Mouse (Mus musculus): Measurements from ENCODE around the gene Stambp. TPM values are rescaled to one million over a fixed set of nuclear protein-coding genes. Genes with fewer than 3 reads are reported as not detected.

Gene Stambp
- polyA plus RNA-seq (2015; fragmentation: Nextera tagmentation; extraction: Ambion mirVana) = 27.5 and 32.2 TPM in 2 replicates

DNA sequence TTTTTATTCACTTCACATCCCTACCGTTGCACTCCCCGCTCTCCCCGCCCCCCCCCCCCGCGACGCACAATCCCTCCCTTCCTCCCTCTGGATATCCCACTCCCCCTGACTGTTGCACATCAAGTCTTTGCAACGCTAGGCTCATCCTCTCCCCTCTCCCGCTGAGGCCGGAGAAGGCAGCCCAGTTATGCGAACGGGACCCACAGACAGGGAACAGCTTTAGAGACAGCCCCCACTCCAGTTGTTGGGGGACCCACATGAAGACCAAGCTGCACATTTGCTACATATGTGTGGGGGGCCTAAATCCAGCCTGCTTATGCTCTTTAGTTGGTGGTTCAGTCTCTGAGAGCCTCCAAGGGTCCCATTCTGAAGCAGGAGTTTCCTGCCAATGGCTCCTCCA is at the start of gene Stambp:
Gene Stambp, minus strand, starts transcription at position 59 of the 400 bp plus-strand sequence.

DNA sequence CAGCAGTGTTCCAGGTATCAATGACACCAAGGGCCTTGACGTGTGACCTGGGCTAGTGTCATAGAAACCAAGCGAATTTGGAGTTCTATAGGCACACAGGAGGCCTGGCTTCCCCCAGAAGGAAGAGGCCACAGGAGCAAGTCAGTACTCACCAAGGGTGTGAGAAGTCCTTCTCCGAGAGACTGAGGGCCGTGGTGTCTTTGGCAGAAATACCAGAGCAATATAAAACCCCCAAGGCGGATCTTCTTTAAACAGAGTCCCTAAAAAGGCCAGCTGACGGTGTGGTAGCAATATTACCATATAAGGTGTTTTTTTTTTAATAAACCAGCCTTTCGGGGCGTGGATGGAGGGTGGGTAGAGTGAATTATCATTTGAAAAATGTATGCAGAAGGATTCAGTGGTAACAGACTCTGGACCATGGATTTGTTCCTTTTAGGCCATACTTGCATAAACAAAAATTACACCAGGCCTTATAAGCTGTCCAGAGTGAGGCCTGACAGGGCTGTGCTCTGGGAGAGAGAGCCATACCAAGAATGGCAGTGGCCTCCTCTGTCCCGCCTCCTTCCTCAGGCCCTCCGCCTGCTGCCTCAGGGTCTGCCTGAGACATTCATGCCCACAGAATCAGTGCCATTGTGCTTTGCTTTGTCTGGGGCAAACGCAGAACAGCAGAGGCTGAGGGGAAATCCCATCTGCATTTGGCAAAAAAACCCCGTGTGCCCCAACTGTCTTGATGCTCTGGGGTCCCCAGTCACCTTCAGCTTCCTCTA is 36.3 kb downstream of the Stambp start, which contains the start of gene Actg2:
Gene Actg2, minus strand, starts transcription at position 238 of the 767 bp plus-strand sequence.

DNA sequence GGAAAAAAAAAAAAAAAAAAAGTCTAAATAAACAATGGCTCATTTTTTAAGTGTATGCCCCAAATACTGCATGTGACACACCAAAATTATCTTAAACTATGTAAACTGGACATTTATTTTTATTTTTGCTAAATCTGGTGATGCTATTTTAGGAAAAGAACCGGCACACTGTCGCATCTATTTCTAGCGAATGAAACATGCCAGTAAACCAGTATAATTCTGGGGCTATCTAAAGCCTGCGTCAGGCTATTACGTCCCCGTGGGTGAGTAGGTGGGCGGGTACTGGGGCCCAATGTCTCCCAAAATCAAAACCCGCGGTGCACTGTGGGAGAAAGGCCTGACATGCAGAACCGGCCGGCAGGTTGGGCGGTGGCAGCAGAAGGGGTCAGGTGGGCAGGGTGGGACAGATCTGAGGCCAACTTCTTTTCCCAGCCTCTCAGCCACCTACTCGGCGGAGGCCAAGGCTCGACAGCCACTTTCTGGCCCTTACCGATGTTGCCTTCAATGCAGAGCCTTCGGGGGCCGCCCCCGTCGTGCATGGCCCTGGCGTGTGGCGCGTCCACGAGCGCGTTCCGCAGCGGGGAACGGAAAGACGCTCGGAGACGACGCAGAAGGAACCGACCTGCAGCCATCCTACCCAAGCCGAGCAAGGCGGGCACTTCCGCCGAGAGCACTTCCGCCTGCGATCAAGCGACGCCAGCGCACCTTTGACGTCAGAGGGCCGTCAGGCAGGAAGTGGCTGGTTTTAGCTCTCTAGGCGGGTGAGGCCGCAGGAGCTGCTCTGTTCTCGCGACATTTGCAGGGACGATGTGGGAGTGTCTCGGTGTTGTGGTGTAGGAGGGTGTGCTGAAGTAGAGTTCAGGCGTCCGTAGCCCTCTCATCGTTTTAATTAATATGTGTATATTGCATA is 66.0 kb downstream of the Stambp start, which contains the start of gene Dguok:
Gene Dguok, minus strand, starts transcription at position 712 of the 910 bp plus-strand sequence.

Other genes with a start within 250 kb of the Stambp start
- 26.2 and 28.9 TPM in 2 replicates for gene Mthfd2, start 246.8 kb downstream of the Stambp start, polyA plus RNA-seq (2015; fragmentation: Nextera tagmentation; extraction: Ambion mirVana)
- 36.6 and 42.2 TPM in 2 replicates for gene Mob1a, start 246.7 kb downstream of the Stambp start, polyA plus RNA-seq (2015; fragmentation: Nextera tagmentation; extraction: Ambion mirVana)
- gene Bola3, start 223.6 kb downstream of the Stambp start, polyA plus RNA-seq (2015; fragmentation: Nextera tagmentation; extraction: Ambion mirVana) = 134 and 157 TPM in 2 replicates
- 16.8 and 19.9 TPM in 2 replicates for gene Tet3, start 113.6 kb downstream of the Stambp start, polyA plus RNA-seq (2015; fragmentation: Nextera tagmentation; extraction: Ambion mirVana)
- gene Dguok, start 65.8 kb downstream of the Stambp start, polyA plus RNA-seq (2015; fragmentation: Nextera tagmentation; extraction: Ambion mirVana) = 46.0 and 47.5 TPM in 2 replicates
- gene Actg2, start 36.5 kb downstream of the Stambp start, polyA plus RNA-seq (2015; fragmentation: Nextera tagmentation; extraction: Ambion mirVana) = 29,390 and 31,333 TPM in 2 replicates
- gene Clec4f, start 83.5 kb upstream of the Stambp start, polyA plus RNA-seq (2015; fragmentation: Nextera tagmentation; extraction: Ambion mirVana) = 0.05 TPM in 1 of 2 replicates, not detected in the other
- not detected in 2 replicates for gene Cd207, start 105.1 kb upstream of the Stambp start, polyA plus RNA-seq (2015; fragmentation: Nextera tagmentation; extraction: Ambion mirVana)
- gene Vax2, start 138.5 kb upstream of the Stambp start, polyA plus RNA-seq (2015; fragmentation: Nextera tagmentation; extraction: Ambion mirVana) = not detected in 2 replicates
- gene Atp6v1b1, start 170.3 kb upstream of the Stambp start, polyA plus RNA-seq (2015; fragmentation: Nextera tagmentation; extraction: Ambion mirVana) = not detected in 2 replicates
- gene Ankrd53, start 189.9 kb upstream of the Stambp start, polyA plus RNA-seq (2015; fragmentation: Nextera tagmentation; extraction: Ambion mirVana) = not detected in 2 replicates
- gene Tex261, start 203.1 kb upstream of the Stambp start, polyA plus RNA-seq (2015; fragmentation: Nextera tagmentation; extraction: Ambion mirVana) = 66.7 and 72.6 TPM in 2 replicates
- 104 and 107 TPM in 2 replicates for gene Nagk, start 222.3 kb upstream of the Stambp start, polyA plus RNA-seq (2015; fragmentation: Nextera tagmentation; extraction: Ambion mirVana)

Measured in urinary bladder, postnatal 0 days (tissue).